Mouse (Mus musculus): ENCODE data around the gene Dock11.

Dock11 gene
- long read RNA-seq, experiment 1, partial matches to known transcripts, result 1 of 1 reads
- long read RNA-seq, experiment 1, other reads (novel, unspliced or antisense), result 0 of 1 reads
- long read RNA-seq, experiment 2, result 0 reads

DNA sequence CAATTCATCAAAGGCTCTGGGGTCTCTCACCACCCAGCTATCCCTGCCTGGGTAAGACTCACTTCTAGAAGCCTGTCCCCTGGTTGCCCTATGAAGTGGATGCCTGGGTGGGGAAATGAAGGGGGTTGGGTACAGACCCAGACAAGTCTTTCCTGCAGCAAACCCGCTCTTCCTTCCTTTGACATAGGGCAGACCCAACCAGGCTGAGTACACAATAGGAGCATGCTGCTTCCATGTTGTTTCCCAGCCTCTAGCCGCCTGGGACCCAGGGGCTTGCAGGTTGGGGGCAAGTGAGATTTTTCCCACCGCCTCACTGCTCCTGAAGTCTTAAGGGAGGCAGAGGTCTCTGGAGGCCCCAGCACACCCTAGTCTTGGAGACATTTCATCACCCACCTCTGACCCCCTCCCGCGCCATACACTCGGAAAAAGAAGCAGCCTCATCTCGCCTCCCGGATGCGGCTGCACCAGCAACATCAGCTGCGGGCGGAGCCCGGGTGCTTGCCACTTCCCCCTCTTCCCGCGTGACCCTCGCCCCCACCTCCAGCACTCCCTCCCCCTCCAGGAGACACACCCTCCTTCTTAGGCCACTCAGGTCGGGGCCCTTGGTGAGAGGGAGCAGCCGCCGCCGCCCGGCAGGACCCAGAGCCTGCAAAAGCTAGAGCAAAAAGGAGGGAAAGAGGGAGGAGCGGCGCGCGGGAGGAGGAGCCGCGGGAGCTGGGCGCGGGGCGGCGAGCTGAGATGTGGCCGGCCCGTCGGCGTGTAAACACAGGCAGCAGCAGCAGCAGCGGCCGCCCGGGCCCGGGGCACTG, at the start of gene Dock11:
Gene Dock11 (plus strand): TSS at position 746 of the 809 bp plus-strand sequence.
- intact Hi-C loops (cut with DNase I), result loop anchor here (10.0 kb wide), 1 partner anchor 107 kb away; no protein-coding TSS in a partner anchor

DNA sequence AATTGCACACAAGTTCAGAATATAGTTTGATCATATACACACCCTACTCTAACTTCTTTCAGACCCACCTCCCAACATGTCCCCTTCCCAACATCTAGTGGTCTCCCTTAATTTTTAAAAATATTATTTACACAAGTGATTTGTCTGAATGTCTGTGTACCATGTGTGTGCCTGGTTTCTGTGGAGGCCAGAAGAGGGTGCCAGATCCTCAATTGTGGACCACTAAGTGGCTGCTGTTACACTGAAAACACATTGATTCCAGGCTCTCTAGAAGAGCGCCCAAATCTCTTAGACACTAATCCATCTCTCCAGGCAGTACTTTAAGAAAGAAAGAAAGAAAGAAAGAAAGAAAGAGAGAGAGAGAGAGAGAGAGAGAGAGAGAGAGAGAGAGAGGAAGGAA, 8.9 kb upstream of the Dock11 start:
- intact Hi-C loops (cut with DNase I), result loop anchor here (10.0 kb wide), 1 partner anchor 115 kb away; no protein-coding TSS in a partner anchor

DNA sequence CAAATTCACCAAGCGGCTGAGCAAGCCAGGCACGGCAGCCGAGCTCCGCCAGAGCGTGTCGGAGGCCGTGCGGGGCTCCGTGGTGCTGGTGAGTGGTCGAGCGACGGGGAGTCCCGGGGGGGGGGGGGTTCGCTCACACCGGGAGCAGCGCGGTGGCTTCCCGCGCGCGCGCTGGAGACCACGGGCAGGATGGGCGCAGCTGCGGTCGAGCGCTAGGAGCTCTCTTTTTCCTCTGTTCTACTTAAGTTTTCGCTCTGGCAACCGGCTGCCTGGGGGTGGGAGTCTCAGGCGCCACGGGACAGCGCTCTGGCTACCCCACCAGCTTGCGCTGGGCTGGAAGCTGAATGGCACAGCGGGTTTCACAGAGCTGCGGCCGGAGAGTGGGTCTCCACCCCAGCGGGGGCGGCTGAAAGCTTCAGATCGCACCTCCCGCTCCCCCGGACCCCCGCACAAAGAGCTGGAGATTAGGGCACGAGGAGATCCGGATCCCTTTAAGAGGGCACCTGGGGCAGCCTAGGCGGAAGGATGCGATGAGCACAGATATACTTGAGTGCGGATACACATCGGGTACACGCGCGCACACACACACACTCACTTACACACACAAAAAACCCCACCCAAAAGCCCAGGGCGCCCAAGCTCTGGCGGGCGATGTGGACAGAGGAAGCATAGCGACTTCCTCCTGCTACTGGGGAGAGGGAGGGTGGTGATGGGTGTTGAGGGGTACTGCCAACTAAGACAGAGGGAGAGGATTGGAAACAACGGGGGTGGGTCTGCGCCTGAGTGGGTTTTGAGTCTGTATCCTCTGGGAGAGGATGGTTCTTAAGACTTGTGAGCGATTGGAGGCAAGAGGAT, 540 bp downstream of the Dock11 start:
- intact Hi-C loops (cut with DNase I), result loop anchor here (10.0 kb wide), 1 partner anchor 106 kb away; no protein-coding TSS in a partner anchor

DNA sequence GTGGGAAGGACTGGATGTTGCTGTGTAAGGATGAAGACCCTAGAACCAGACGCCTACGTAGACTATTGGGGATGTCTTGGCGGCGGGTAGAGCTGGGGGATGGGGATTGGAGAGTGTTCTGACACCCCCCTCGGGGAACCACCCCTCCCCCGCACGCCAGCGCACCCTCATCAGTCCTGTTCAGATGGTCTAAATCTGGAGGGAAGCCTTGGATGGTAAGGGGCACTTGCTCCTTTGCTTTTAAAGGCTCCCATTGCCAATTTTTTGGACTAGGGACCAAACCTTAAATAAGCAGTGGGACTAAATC, 1.1 kb downstream of the Dock11 start:
- intact Hi-C loops (cut with DNase I), result loop anchor here (10.0 kb wide), 1 partner anchor 105 kb away; no protein-coding TSS in a partner anchor

DNA sequence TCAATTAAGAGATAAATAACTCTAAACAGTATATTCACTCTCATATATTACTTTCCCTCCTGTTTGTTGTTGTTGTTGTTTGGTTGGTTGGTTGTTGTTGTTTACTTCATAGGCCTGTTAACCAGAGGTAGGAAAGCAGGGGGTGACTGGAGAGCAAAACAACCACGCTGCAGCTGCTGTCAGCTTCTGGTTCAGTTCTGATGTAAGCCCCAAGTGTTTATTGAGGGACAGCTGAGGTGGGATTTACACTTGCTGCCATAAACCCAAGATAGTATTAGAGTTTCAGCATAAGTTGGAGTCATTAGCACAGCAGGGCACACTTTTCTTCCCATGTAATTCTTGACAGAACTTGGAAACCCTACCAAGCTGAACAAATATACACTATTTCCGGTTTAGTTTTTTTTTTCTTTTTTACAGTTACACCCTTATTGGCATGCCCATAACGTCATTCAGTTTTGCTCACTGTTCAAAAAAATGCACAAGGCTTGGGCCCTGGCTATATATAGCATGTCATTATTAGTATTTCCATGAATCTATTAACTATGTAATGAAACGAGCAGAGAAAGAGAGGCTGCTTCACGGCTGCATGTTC, 3.0 kb downstream of the Dock11 start:
- intact Hi-C loops (cut with DNase I), result no loop called here

DNA sequence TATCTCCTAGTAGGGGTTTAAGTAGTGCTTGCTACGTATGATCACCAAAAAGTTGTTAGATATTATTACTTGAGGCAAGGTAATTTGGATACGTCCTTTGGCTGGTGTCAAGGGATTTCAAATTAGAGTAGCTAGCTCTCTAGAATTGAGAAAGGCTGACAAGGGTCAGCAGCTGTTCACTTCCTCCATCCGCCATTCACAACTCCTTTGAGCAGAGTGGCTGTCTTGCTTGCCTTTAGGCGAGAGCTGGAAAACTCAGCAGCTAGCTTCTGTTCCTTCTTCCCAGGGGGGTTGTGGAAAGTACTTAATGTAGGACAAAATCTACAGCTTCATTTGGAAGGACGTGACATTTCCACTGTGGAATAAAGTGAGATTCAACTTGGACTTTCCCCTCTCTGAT, 3.7 kb downstream of the Dock11 start:
- intact Hi-C loops (cut with DNase I), result no loop called here

DNA sequence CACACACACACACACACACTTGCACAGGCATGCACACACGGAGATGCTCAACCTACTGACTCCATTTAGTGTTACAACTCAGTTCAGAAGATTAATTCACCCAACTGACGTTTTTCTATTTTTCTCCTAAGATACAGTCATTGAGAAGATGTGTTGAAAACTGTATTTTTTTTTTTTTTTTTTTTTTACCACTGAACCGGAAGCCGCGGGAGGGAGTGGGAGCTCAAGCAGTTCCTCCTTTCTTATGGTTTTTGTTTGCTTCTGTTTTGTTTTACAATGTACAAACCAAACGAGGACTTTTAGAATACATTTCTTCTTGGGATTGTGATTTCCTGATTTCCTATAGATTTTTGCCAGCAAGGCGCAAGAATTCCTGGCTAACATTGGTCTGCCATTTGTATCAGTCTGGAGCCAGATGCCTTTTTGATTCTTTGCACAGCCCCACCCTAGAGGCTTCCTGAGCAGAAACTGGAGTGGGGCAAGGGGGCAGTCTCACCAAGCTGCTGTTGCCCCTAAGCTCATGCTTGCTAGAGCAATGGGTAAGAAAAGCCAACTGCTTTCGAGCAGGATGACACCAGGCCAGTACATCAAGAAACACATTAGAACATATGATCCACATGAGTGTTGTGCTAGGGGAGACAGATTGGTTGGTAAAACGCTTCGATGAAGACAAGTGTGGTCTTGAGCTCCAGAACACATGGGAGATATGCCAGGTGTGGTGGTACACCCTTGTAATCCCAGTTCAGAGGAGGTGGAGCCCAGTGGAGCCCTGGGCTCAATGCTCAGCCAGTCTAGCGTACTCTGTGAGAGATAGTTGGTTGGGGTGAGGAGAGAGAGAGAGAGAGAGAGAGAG, 9.2 kb downstream of the Dock11 start:
- intact Hi-C loops (cut with DNase I), result no loop called here

DNA sequence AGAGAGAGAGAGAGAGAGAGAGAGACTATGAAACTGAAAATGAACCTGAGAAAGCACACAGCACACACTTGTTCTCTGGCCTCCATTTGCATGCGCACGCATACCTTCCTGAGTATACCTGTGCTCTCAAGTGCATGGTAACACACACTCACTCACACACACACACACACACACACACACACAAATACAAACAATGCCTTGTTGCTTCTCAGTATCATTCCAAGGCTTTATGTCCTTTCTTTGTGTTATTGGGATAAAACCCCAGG, 9.8 kb downstream of the Dock11 start:
- intact Hi-C loops (cut with DNase I), result no loop called here

DNA sequence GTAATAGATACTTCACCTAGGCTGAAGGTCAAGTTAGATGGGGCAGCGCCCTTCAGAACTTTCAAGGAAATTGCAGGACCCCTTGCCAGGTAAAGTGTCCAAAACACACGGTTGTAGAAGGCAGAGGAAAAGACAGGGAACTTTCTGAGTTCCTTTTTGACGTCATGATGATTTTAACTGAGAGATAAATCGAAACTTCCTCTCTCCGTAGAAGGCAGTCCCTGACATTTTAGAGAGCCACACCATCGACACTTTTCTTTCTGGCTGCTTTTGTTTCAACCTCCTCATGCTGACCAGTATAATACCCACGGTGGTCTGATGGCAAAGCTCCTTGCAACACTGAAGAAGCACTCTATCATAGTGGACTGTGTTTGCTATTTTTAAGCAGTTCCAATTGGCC, 15.7 kb downstream of the Dock11 start:
- intact Hi-C loops (cut with DNase I), result no loop called here

DNA sequence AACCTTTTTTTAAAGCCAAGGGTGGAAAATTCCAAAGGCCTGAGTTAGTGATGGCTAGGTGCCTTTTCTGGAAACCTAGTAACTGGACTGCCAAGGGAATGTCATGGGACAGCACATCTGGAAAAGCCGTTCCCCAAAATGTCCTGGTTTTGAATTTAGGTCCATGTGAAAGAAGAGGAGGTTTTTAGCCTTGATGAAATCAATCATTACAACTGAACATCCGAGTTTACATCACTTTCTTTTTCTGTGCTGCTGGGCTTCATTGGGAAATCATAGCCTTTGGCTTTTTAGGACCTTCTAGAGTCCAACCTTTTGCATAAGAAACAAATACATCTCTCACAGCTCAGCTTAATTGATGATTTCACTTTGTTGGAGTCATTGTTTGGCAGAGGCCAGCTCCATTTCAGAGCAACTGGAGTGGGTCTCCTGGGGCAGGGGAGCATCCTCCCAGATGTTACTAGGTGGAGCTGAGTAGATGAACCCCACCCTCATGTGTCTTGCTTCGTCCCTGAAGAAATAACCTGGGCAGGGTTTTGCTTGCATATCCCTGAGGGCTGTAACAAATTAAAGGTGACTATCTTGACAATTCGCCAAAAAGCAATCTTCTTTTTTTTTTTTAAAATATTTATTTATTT, 18.2 kb downstream of the Dock11 start:
- intact Hi-C loops (cut with DNase I), result no loop called here

DNA sequence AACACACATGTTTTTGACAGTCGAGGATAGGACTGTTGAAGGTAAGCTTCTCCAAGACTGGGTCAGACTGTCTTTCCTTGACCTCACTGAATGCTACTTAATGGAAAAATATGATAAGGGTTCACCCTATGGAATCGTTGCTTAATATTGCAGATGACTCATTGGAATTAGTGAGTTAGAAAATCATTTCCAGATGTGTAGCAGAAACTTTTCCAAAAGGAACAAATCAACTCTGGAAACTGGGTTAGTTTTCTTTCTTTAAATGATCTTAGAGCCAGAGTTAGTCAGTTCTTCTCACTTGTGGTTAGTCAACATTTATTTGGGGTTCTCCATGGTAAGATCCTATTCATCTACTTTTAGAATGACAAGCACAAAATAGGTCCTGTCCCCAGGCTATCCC, 30.9 kb downstream of the Dock11 start:
- intact Hi-C loops (cut with DNase I), result no loop called here

DNA sequence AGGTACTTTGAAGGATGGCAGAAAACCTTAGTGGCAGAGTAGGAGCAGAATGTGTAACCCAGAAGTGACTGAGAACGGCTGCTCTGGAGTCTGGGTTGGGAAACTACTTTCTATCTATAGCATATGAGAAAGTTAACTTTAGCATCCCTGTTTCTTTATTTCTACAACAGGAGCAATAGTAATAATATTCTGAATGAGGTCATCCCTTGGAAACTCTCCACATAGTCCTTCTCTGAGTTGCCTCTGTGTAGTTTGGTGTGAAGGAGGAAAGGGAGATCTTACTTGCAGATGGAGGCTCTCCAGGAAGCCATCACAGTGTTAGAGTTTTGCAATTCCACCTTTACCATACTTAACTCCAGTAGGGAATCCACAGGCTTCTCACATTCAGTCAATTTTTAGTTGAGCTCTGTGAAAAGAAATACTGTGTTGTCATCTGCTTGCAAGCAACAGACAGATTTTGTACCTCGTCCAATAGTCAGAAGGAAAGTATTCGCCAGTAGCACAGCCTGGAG, 31.5 kb downstream of the Dock11 start:
- intact Hi-C loops (cut with DNase I), result no loop called here

DNA sequence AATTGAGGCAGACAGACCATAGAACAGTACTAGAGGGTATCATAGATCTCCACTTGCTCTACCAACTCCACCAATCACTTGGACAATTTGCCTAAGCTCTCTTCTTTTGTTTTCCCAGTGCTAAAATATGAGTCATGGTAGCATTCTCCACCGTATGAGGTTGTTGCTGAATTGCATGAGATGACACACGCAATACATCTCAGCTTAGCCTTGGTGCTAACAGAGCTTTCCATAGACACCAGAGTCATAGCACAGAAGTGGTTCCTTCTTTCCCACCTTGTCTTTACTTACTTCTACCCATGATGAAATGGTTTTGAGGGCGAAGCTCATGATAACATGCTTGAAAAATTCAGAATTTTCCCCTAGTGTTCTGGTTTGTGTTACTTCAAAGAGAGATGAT, 33.3 kb downstream of the Dock11 start:
- intact Hi-C loops (cut with DNase I), result no loop called here

DNA sequence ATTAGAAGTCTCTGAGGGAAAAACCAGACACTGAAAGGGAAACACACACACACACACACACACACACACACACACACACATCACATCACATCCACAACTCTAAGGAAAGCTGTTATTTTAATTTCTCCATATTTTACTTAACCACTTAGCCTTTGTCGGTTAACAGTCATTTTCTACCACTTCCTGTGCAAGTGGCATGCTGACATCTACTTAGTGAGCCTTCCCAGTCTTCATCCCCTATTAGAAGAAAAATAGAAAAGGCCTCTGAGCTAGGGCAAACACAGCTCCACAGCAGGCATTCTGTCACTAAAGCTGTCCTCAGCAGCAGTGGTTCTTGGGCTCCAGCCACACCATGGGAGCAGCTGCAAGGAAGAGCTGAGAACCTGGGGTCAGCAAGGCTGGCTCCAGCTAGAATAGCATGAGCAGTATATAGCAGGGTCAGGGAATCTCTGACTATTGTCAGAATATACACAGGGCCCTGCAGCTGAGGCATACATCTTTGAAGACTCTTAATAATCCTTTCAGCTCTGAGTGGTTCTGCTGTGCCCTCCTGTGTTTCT, 36.2 kb downstream of the Dock11 start:
- intact Hi-C loops (cut with DNase I), result no loop called here

DNA sequence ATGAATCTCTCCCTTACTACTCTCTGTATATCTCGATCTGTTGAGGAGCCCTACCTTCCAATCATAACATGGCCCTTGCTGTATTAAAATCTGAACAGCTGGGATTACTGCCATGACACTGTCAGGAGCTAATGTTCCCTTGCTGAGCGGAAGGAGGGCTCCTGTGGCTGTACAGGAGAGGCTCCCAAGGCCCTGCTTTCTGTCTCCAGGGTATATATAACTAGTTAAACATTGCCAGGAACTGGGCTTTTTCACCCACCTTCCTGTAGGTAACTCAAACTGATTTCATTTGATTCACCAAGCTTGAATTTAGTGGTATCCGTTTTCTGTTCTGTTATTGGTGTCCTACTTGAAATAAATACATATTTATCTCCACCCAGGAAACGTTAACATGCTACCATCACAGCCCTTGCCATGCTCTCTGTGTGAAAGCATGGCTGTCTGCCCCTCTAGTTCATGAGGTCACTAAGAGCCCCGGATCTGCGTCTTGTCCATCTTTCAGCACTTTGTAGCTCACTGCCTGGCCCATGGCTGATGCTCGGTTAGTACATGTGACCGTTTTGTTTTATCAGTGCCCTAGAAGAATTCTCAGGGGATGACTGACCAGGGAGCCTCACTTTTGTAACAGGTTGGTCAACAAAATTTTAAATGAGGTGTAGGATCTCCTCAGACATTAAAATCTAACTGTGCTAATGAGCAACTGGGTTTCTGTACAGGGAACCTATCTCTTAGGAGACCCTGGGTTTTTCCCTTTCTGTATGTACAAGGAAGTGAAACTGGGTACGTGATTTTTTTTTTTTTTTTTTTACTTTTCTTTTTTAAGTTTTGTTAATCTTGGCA, 41.7 kb downstream of the Dock11 start:
- intact Hi-C loops (cut with DNase I), result no loop called here

DNA sequence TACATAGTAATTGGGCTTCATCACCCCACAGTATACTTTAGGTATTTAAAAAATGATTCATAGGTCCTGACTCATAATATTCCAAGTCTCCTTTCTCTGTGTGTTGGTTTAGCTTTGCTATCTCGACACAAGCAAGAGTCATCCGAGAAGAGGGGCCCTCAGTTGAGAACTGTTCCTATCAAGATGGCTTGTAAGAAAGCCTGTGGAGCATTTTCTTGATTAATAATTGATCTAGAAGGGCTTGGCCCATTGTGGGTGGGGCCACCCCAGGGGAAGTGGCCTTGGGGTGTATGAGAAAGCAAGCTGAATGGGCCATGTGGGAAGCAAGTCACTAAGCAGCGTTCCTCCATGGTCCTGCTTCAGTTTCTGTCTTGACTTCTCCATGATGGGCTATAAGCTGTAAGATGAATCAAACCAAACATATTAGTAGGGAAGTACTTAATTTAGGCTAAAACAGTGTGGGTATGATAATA, 42.3 kb downstream of the Dock11 start:
- intact Hi-C loops (cut with DNase I), result no loop called here

DNA sequence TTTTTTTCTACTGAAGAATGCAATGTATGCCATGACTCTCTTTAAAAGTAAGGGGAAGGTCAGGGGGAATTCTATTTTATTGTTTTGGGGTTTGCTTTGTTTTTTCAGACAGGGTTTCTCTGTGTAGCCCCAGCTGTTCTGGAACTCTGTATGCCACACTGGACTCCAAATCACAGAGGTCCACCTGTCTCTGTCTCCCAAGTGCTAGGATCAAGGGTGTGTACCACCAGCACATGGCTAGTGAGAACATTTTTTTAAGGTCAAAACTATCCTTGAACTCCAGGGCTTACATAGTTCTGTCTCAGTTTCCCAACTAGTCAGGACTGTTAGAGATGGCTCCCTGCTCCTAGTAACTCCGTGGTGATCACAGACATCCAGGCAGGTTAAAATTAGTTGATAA, 43.3 kb downstream of the Dock11 start:
- intact Hi-C loops (cut with DNase I), result no loop called here

DNA sequence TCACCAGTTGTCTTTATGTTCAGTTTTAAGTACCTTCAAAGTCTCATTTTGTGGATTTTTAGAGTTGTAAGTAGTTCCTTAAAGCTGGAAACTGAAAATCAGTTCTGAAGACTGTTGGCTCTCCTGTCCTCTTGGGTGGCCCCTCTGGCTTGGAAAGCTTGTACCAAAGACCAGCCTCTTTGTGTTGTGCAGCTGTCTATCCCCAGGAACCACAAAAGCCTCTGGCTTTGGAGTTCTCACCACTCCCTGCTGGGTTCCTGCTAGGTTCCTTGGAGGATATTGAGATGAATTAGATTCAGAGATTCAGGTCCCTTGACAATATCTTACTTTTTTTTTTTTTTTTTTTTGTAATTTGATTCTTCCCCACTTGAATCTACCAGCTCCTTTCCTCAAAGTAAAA, 44.3 kb downstream of the Dock11 start:
- intact Hi-C loops (cut with DNase I), result no loop called here

DNA sequence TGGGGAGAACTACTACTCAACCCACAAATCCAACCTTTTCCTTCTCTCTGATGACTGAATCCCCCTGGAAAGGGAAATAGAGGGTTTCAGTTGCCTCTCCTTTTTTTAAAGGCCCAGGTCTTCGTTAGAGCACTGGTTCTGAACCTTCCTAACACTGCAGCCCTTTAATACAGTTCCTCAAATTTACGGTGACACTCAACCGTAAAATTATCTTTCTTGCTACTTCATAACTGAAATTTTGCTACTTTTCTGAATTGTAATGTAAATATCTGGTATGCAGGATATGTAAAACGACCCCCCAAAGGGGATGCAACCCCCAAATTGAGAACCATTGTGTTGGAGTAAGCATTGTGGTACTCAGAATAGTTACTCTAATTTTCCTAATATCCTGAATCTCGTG, 49.5 kb downstream of the Dock11 start:
- intact Hi-C loops (cut with DNase I), result no loop called here

Data from adrenal gland (tissue).